Mouse (Mus musculus): ENCODE measurements around the gene Cacna2d3.

DNA sequence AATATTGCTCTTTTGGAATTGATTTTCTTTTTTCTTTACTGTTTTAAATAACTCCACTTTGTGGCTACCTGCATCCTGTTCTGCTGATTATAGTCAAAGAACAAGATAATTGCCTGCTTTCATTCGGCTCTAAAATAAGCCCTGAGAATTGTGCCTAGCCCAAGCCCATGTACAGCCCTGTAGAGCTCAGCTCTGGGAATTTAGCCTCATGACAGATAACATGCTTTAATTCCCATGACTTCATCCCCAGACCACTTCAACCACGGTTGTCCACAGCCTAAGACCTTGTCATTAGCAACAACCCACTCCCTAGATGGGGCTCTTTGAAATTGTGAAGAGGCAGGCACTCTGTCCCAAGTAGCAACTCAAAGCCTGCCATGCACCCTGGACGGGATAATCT, 762.6 kb downstream of the Cacna2d3 start:
- no peak for TF ChIP-seq CTCF (conservative IDR thresholded peaks at IDR 0.05; ENCODE audit: low read length)
- TF ChIP-seq NANOG (IDR thresholded peaks at IDR 0.05; ENCODE audit: borderline replicate concordance, low read length) = no peak
- TF ChIP-seq POU5F1 (IDR thresholded peaks at IDR 0.05; ENCODE audit: borderline replicate concordance, low read length) = no peak

Data from E14TG2a.4 (cell line).